Mouse (Mus musculus) hindbrain, embryonic 11.5 days (tissue): ENCODE measurements around the gene Ctla4. TPM values are rescaled to one million over a fixed set of nuclear protein-coding genes. Genes with fewer than 3 reads are reported as not detected.

ENCODE experiments used
- ATAC-seq: fragments of 200-750 bp; cut with Nextera tagmentation; 2 replicates; pipeline ENCODE4 v1.8.0; 2017; ENCODE audit warnings: mild to moderate bottlenecking, moderate TSS enrichment, moderate library complexity; ENCODE audit not compliant: low FRiP score
- DNase-seq: peaks from one replicate; pipeline ENCODE4 v3.0.0-alpha.2; 2015; ENCODE audit warnings: low spot score
- H3K27ac ChIP-seq: fragments of 300-500 bp; sonication (generic); 2 replicates; pipeline ENCODE4 v1.5.1; 2014; ENCODE audit warnings: mild to moderate bottlenecking, low read depth, low read length
- H3K27me3 ChIP-seq: fragments of 300-500 bp; sonication (generic); 2 replicates; pipeline ENCODE4 v1.6.1; 2014; ENCODE audit warnings: mild to moderate bottlenecking, low read length, moderate library complexity, mixed read lengths; ENCODE audit not compliant: control insufficient read depth, insufficient read depth
- H3K36me3 ChIP-seq: fragments of 300-500 bp; sonication (generic); 2 replicates; pipeline ENCODE4 v1.6.1; 2014; ENCODE audit warnings: mild to moderate bottlenecking, low read length, moderate library complexity, mixed read lengths; ENCODE audit not compliant: control insufficient read depth, insufficient read depth
- H3K4me1 ChIP-seq: fragments of 300-500 bp; sonication (generic); replicated peaks from 2 replicates; pipeline ENCODE4 v1.6.1; 2014; ENCODE audit warnings: low read length, mixed read lengths; ENCODE audit not compliant: control insufficient read depth, insufficient read depth
- H3K4me2 ChIP-seq: fragments of 300-500 bp; sonication (generic); replicated peaks from 2 replicates; pipeline ENCODE4 v1.6.1; 2014; ENCODE audit warnings: mild to moderate bottlenecking, low read depth, low read length
- H3K4me3 ChIP-seq: fragments of 300-500 bp; sonication (generic); 2 replicates; pipeline ENCODE4 v1.5.1; 2014; ENCODE audit warnings: low read depth, low read length
- H3K9ac ChIP-seq: fragments of 300-500 bp; sonication (generic); 2 replicates; pipeline ENCODE4 v1.6.1; 2014; ENCODE audit warnings: low read depth, low read length
- H3K9me3 ChIP-seq: fragments of 300-500 bp; sonication (generic); 2 replicates; pipeline ENCODE4 v1.6.1; 2016; ENCODE audit warnings: low read length; ENCODE audit not compliant: control insufficient read depth
- WGBS: fragments of 180-500 bp; shearing (Covaris S2); extraction: QIAGEN DNeasy Blood & Tissue Kit; methylation state at CpG from one replicate; pipeline ENCODE4 v1.1.7; 2014; 5-methylcytosine and 5-hydroxymethylcytosine counted together
- polyA plus RNA-seq: library from polyadenylated mRNA; unstranded; fragments of >200 nt; fragmentation: Nextera tagmentation; extraction: Ambion mirVana; gene quantifications from 2 replicates; pipeline ENCODE4 v1.2.1, GENCODE M21; 2014

Gene Ctla4
- polyA plus RNA-seq, 1 experiment from 2014 or later: not detected

DNA sequence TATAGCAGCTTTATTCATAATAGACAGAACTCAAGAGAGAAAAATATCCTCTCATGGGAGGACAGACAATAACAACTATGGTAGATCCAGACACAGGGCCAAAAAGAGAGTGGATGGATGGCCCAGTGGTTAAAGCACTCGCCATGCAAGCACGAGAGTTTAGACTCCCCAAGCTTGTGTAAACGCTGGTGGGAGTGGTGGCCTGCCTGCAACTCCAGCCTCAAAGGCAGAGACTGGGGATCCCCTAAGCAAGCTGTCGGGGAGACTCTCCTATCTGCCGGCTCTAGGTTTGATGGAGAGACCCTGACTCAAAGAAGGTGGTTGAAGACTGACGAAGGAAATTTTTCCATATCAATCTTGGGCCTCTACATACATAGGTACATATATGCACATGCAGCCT, 69.4 kb downstream of the Ctla4 start:
- no peak overlapping the region for H3K9ac ChIP-seq
- no peak overlapping the region for H3K4me3 ChIP-seq
- H3K36me3 ChIP-seq: no peaks in the 10 kb centered on the region
- DNase-seq (no peak), ATAC-seq (no peak)
- no peaks in the 10 kb centered on the region for H3K9me3 ChIP-seq
- 91% methylated on average over 6 of the region's 6 CpGs for WGBS
- no peak overlapping the region for H3K4me2 ChIP-seq
- no peaks in the 10 kb centered on the region for H3K27me3 ChIP-seq
- H3K27ac ChIP-seq: no peak overlapping the region
- H3K4me1 ChIP-seq: no peaks in the 10 kb centered on the region

DNA sequence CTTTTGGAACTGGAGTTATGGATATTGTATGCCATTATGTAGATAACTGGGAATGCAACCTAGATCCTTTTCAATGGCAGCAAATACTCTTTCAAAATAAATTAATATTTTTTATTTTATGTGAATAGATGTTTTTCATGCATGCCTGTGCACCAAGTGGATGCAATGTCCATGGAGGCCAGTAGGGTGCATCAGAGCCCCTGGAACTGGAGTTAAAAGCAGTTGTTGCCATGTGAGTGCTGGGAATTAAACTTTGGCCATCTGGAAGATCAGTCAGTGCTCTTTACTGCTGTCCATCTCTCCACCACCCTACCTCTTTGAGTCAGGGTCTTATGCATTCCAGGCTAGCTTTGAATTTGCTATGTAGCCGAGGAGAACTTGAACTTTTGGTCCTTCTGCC, 71.5 kb downstream of the Ctla4 start:
- H3K4me3 ChIP-seq: no peak overlapping the region
- H3K27me3 ChIP-seq: no peaks in the 10 kb centered on the region
- no peaks in the 10 kb centered on the region for H3K4me1 ChIP-seq
- no peak overlapping the region for H3K27ac ChIP-seq
- no peak for ATAC-seq
- no peak for DNase-seq
- no peaks in the 10 kb centered on the region for H3K36me3 ChIP-seq
- WGBS: 77% methylated on average over 1 of the region's 1 CpGs
- no peak overlapping the region for H3K9ac ChIP-seq
- no peaks in the 10 kb centered on the region for H3K9me3 ChIP-seq
- H3K4me2 ChIP-seq: no peak overlapping the region

DNA sequence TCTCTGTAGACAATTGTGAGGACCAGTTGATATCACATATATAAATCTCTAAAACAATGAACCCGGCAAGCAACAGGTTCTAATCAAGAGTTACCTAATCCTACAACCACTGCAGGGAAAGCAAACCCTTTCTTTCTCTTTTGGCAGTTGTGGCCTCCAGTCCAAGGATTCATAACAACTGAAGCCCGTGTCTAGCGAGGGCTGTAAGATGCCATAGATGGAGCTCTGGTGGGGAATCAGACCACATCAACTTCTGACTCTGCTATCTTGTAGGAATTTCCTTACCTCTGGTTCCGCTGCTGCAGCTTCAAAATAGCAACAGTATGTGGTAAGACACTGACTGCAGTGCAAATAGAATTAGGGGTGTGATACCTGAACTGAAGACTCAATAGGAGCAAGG, 72.4 kb downstream of the Ctla4 start:
- ATAC-seq (no peak), DNase-seq (no peak)
- 92% methylated on average over 4 of the region's 4 CpGs for WGBS
- H3K4me2 ChIP-seq: no peak overlapping the region
- H3K27me3 ChIP-seq: no peaks in the 10 kb centered on the region
- H3K4me3 ChIP-seq: no peak overlapping the region
- no peaks in the 10 kb centered on the region for H3K36me3 ChIP-seq
- no peaks in the 10 kb centered on the region for H3K9me3 ChIP-seq
- H3K9ac ChIP-seq: no peak overlapping the region
- H3K27ac ChIP-seq: no peak overlapping the region
- no peaks in the 10 kb centered on the region for H3K4me1 ChIP-seq

DNA sequence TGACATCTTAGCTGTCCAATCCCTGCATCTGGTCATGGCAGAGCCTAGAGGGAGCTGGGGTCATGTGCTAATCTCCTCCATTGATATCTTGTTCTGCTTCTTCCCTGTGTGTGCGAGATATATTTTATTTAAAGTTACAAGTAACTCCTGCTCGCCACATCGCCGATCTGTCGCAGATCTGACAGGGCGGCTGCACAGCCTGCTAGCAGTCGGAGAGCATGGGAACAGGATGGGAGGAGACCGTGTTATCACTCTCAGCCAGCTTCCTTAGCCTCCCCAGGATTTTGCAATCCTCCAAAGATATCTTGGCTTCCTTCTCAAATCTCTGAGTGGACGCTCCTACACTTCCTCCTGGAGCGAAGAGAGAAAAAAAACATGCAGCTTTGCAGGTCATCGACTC, 73.7 kb downstream of the Ctla4 start:
- Histone ChIP-seq H3K36me3 (no peaks in the 10 kb centered on the region), H3K27ac (no peak overlapping the region), H3K4me1 (no peaks in the 10 kb centered on the region), H3K4me3 (no peak overlapping the region), H3K27me3 (no peaks in the 10 kb centered on the region), H3K9ac (no peak overlapping the region), H3K9me3 (no peaks in the 10 kb centered on the region), H3K4me2 (no peak overlapping the region)
- ATAC-seq (no peak), DNase-seq (no peak)
- WGBS: 83% methylated on average over 11 of the region's 11 CpGs

DNA sequence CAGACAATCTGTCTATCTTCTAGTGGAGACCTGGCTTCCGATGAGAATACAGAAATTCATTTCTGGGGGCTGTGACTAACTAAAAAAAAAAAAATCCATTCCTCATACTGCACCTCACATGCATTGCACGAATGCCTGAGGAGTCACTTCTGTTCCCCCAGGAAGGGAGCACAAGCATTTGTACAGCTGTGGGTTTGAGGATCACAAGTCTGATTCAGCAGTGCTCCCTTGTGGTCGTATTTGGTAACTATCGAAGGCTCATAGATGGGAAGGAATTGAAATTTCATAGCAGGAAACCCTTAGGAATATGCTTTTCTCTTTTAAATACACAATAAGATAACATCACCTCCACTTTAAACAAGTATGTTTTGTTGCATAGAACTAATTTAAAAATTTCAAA, 74.3 kb downstream of the Ctla4 start:
- Histone ChIP-seq H3K27ac (no peak overlapping the region), H3K4me2 (no peak overlapping the region), H3K36me3 (no peaks in the 10 kb centered on the region), H3K4me1 (no peaks in the 10 kb centered on the region), H3K9me3 (no peaks in the 10 kb centered on the region), H3K4me3 (no peak overlapping the region), H3K27me3 (no peaks in the 10 kb centered on the region), H3K9ac (no peak overlapping the region)
- peak; percentile 68 for DNase-seq
- WGBS: 26% methylated on average over 4 of the region's 4 CpGs
- ATAC-seq: no peak

DNA sequence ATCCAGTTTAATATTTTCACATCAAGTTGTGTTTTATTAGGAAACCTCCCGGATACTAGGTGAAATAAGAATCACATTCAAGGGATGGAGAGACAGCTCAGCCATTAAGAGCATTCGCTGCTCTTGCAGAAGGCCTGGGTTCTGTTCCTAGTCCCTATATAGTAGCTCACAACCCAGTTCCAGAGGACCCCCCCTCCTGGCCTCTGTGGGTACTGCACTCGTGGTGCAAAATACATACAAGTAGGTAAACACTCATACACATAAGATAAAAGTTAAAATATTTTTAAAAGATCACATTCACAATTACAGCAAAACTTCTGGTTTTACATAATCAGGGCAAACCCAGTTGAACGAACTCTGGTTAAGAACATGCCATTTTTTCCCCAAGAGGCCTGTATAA, 75.3 kb downstream of the Ctla4 start:
- Histone ChIP-seq H3K27ac (no peak overlapping the region), H3K36me3 (no peaks in the 10 kb centered on the region), H3K4me3 (no peak overlapping the region), H3K9me3 (no peaks in the 10 kb centered on the region), H3K4me1 (no peaks in the 10 kb centered on the region), H3K4me2 (no peak overlapping the region), H3K27me3 (no peaks in the 10 kb centered on the region), H3K9ac (no peak overlapping the region)
- no peak for ATAC-seq
- WGBS: 95% methylated on average over 4 of the region's 4 CpGs
- no peak for DNase-seq

Other genes starting within 250 kb of the Ctla4 start
- 0.07 and 0.09 TPM in 2 replicates for gene Cd28, start 170.2 kb upstream of the Ctla4 start, polyA plus RNA-seq
- 0.08 and 0.25 TPM in 2 replicates for gene Icos, start 90.9 kb downstream of the Ctla4 start, polyA plus RNA-seq